In genomic region chr1:193567217-193567616, GRCm38 (mm10) we compare ENCODE assay signal across 24 mouse cellular contexts.
DNase-seq lines count a peak whose midpoint lies in the region; ATAC-seq and TF ChIP-seq lines count a peak whose summit lies in the region.
"Had no signal": no experiment of that assay in that cellular context is flagged by ENCODE, and none has a peak within 500 bp of the region (broad histone marks: within the 10 kb centered on the region; RNA-seq: fewer than 3 reads in every experiment).

No protein-coding gene starts in this region.

- peaks cover 8% of the 10 kb centered on the region for H3K4me1 ChIP-seq in kidney, embryonic 15.5 days
- H3K4me1 ChIP-seq in liver, postnatal 0 days (ENCODE audit: insufficient read depth): peaks cover 7% of the 10 kb centered on the region; the same call in 1 of the 2 replicates
- no peaks in the 10 kb centered on the region for H3K4me1 ChIP-seq in liver, embryonic 11.5 days (replicated peaks; ENCODE audit: control insufficient read depth, insufficient read depth, low read length)
- H3K4me1 ChIP-seq in stomach, embryonic 16.5 days (ENCODE audit: control insufficient read depth, insufficient read depth, low read length): peaks cover 11% of the 10 kb centered on the region; the same call in 1 of the 2 replicates

- H3K9ac ChIP-seq in kidney, embryonic 15.5 days: no peak overlapping the region
- H3K9ac ChIP-seq in liver, postnatal 0 days (replicated peaks): no peak overlapping the region
- H3K9ac ChIP-seq in liver, embryonic 11.5 days (ENCODE audit: low read depth, low read length): no peak overlapping the region
- H3K9ac ChIP-seq in stomach, embryonic 16.5 days (ENCODE audit: low read length): no peak overlapping the region
- H3K9ac ChIP-seq: embryonic facial prominence, embryonic 12.5 days; forebrain, embryonic 12.5 days; midbrain, embryonic 13.5 days; neural tube, embryonic 13.5 days had no signal

- ATAC-seq in kidney, embryonic 15.5 days (replicated peaks; ENCODE audit: low FRiP score): 0 out of 2 replicates have a peak, but pooled peaks have one; percentile 38
- ATAC-seq in liver, postnatal 0 days: peak; percentile 49; the same call in 1 of the 2 replicates
- no peak for ATAC-seq in liver, embryonic 11.5 days (replicated peaks; ENCODE audit: low FRiP score)
- no peak for ATAC-seq in stomach, embryonic 16.5 days (ENCODE audit: insufficient read depth, low FRiP score)
- ATAC-seq: hindbrain, embryonic 16.5 days; midbrain, embryonic 13.5 days had no signal

- 56% methylated on average over 1 of the region's 1 CpGs for WGBS in kidney, embryonic 15.5 days
- 39% methylated on average over 1 of the region's 1 CpGs for WGBS in liver, postnatal 0 days (ENCODE audit: insufficient replicate concordance)
- 26% methylated on average over 1 of the region's 1 CpGs for WGBS in liver, embryonic 11.5 days
- WGBS in stomach, embryonic 16.5 days: 63% methylated on average over 1 of the region's 1 CpGs

- H3K27ac ChIP-seq in kidney, embryonic 15.5 days: no peak overlapping the region
- H3K27ac ChIP-seq in liver, postnatal 0 days (ENCODE audit: low read depth): peak overlapping the region; percentile 34; the same call in 1 of the 2 replicates
- H3K27ac ChIP-seq in liver, embryonic 11.5 days (ENCODE audit: low read depth, low read length): no peak overlapping the region
- H3K27ac ChIP-seq in stomach, embryonic 16.5 days (ENCODE audit: low read length): peak overlapping the region; percentile 85
- H3K27ac ChIP-seq in layer of hippocampus, adult 2 months: no peak overlapping the region
- H3K27ac ChIP-seq: embryonic facial prominence, embryonic 12.5 days; forebrain, embryonic 12.5 days; macrophage; midbrain, embryonic 13.5 days; neural tube, embryonic 13.5 days had no signal

- TF ChIP-seq CTCF in liver, postnatal 0 days (IDR thresholded peaks at IDR 0.05; ENCODE audit: low read depth): no peak
- no peak for TF ChIP-seq CTCF in layer of hippocampus, adult 2 months (conservative IDR thresholded peaks at IDR 0.05)

- DNase-seq in kidney, postnatal 4 days: no peak
- no peak for DNase-seq in liver, postnatal 0 days
- no peak for DNase-seq in liver, embryonic 11.5 days (ENCODE audit: low spot score)
- DNase-seq in MN1 (ENCODE audit: low spot score): no peak
- DNase-seq in layer of hippocampus, adult 2 months (ENCODE audit: low spot score in 2 of 2): no peak
- DNase-seq: adrenal gland, postnatal 10 days; cerebellum, adult 8-10 months; cerebellum, postnatal 25 days; gastrocnemius, postnatal 10 days; heart, postnatal 14 days; kidney, adult 18-20 months; layer of hippocampus, adult 9-11 months; lung, adult 2 months; lung, postnatal 10 days; right cerebral cortex, postnatal 4 days; thymus, postnatal 25 days had no signal

- H3K9me3 ChIP-seq in kidney, embryonic 15.5 days (replicated peaks): no peaks in the 10 kb centered on the region; the same call in 1 of the 2 replicates
- no peaks in the 10 kb centered on the region for H3K9me3 ChIP-seq in liver, postnatal 0 days (ENCODE audit: low read length)
- no peaks in the 10 kb centered on the region for H3K9me3 ChIP-seq in liver, embryonic 11.5 days (ENCODE audit: control insufficient read depth, low read length)
- no peaks in the 10 kb centered on the region for H3K9me3 ChIP-seq in stomach, embryonic 16.5 days (replicated peaks; ENCODE audit: control insufficient read depth, low read length)
- H3K9me3 ChIP-seq: embryonic facial prominence, embryonic 12.5 days; forebrain, embryonic 12.5 days; midbrain, embryonic 13.5 days; neural tube, embryonic 13.5 days had no signal

- H3K4me3 ChIP-seq in kidney, embryonic 15.5 days (replicated peaks): no peak overlapping the region
- H3K4me3 ChIP-seq in liver, postnatal 0 days (ENCODE audit: low read depth, low read length): no peak overlapping the region
- no peak overlapping the region for H3K4me3 ChIP-seq in liver, embryonic 11.5 days (ENCODE audit: low read depth, low read length)
- no peak overlapping the region for H3K4me3 ChIP-seq in stomach, embryonic 16.5 days (replicated peaks; ENCODE audit: low read length)
- no peak overlapping the region for H3K4me3 ChIP-seq in layer of hippocampus, adult 2 months
- H3K4me3 ChIP-seq: embryonic facial prominence, embryonic 12.5 days; forebrain, embryonic 12.5 days; midbrain, embryonic 13.5 days; neural tube, embryonic 13.5 days had no signal

- TF ChIP-seq EP300 in liver, postnatal 0 days (IDR thresholded peaks at IDR 0.05; ENCODE audit: low read depth): no peak

- H3K36me3 ChIP-seq in kidney, embryonic 15.5 days: no peaks in the 10 kb centered on the region
- no peaks in the 10 kb centered on the region for H3K36me3 ChIP-seq in liver, postnatal 0 days (replicated peaks; ENCODE audit: insufficient read depth, low read length)
- no peaks in the 10 kb centered on the region for H3K36me3 ChIP-seq in liver, embryonic 11.5 days (ENCODE audit: control insufficient read depth, insufficient read depth, low read length)
- no peaks in the 10 kb centered on the region for H3K36me3 ChIP-seq in stomach, embryonic 16.5 days (ENCODE audit: control insufficient read depth, insufficient read depth, low read length)
- H3K36me3 ChIP-seq: embryonic facial prominence, embryonic 12.5 days; forebrain, embryonic 12.5 days; midbrain, embryonic 13.5 days; neural tube, embryonic 13.5 days had no signal

- H3K4me2 ChIP-seq in kidney, embryonic 15.5 days: no peak overlapping the region
- no peak overlapping the region for H3K4me2 ChIP-seq in liver, postnatal 0 days (ENCODE audit: low read depth, low read length)
- H3K4me2 ChIP-seq in liver, embryonic 11.5 days: no peak overlapping the region
- no peak overlapping the region for H3K4me2 ChIP-seq in stomach, embryonic 16.5 days (ENCODE audit: low read depth, low read length)
- H3K4me2 ChIP-seq: embryonic facial prominence, embryonic 12.5 days; forebrain, embryonic 12.5 days; midbrain, embryonic 13.5 days; neural tube, embryonic 13.5 days had no signal

- H3K27me3 ChIP-seq in kidney, embryonic 15.5 days: no peaks in the 10 kb centered on the region
- no peaks in the 10 kb centered on the region for H3K27me3 ChIP-seq in liver, postnatal 0 days (ENCODE audit: insufficient read depth, low read length)
- no peaks in the 10 kb centered on the region for H3K27me3 ChIP-seq in liver, embryonic 11.5 days (replicated peaks; ENCODE audit: control insufficient read depth, insufficient read depth, low read length)
- no peaks in the 10 kb centered on the region for H3K27me3 ChIP-seq in stomach, embryonic 16.5 days (ENCODE audit: control insufficient read depth, insufficient read depth, low read length)
- H3K27me3 ChIP-seq: midbrain, embryonic 13.5 days; neural tube, embryonic 13.5 days had no signal

Comparison
In these comparisons a context has a peak if more than half of its experiments do, and no peak if none do; other contexts are left out.
1. ATAC-seq: peak in kidney, embryonic 15.5 days (single experiment) and liver, postnatal 0 days (single experiment); none in liver, embryonic 11.5 days (single experiment) and stomach, embryonic 16.5 days (single experiment).
2. H3K27ac ChIP-seq: peak in liver, postnatal 0 days (single experiment) and stomach, embryonic 16.5 days (single experiment); none in kidney, embryonic 15.5 days (single experiment), liver, embryonic 11.5 days (single experiment) and layer of hippocampus, adult 2 months (single experiment).